Mouse (Mus musculus) myocyte (in vitro differentiated cells): ENCODE results near the gene Copb1. TPM values are rescaled to one million over a fixed set of nuclear protein-coding genes. Genes with fewer than 3 reads are reported as not detected.

Source experiments
- H3K27me3 ChIP-seq: one replicate; pipeline ENCODE4 v1.6.1; 2011; ENCODE audit not compliant: control insufficient read depth, insufficient read depth, insufficient read length
- H3K36me3 ChIP-seq: one replicate; pipeline ENCODE4 v1.6.1; 2011; ENCODE audit not compliant: control insufficient read depth, insufficient read depth
- H3K4me2 ChIP-seq: one replicate; pipeline ENCODE4 v1.6.1; 2011; ENCODE audit warnings: low read depth, control low read depth
- H3K4me3 ChIP-seq: one replicate; pipeline ENCODE4 v1.5.1; 2011; ENCODE audit warnings: mild to moderate bottlenecking, control low read depth, moderate library complexity
- H3K79me2 ChIP-seq: one replicate; pipeline ENCODE4 v1.6.1; 2011; ENCODE audit not compliant: control insufficient read depth, insufficient read depth
- H3ac ChIP-seq: one replicate; pipeline ENCODE4 v1.6.1; 2011; ENCODE audit not compliant: control insufficient read depth, insufficient read length
- CEBPB ChIP-seq: IDR thresholded peaks from 2 replicates; pipeline ENCODE4 v1.6.1; 2011; ENCODE audit warnings: mild to moderate bottlenecking, moderate library complexity; ENCODE audit not compliant: poor library complexity, insufficient read depth, severe bottlenecking
- E2F4 ChIP-seq: IDR thresholded peaks from one replicate; pipeline ENCODE4 v1.6.1; 2011; ENCODE audit warnings: mild to moderate bottlenecking, control low read depth, moderate library complexity; ENCODE audit not compliant: insufficient read depth
- MAX ChIP-seq: IDR thresholded peaks from one replicate; pipeline ENCODE4 v1.6.1; 2011; ENCODE audit warnings: low read depth, mild to moderate bottlenecking, control low read depth
- MYOD1 ChIP-seq, 3 experiments: IDR thresholded peaks; one replicate each; pipeline ENCODE4 v1.6.1; 2011; ENCODE audit warnings: control low read depth in 2 of 3, low read depth in 2 of 3, mild to moderate bottlenecking in 2 of 3, moderate library complexity in 1 of 3; ENCODE audit not compliant: insufficient read length in 2 of 3, control insufficient read depth in 1 of 3
- MYOG ChIP-seq, 3 experiments: IDR thresholded peaks; one replicate each; pipeline ENCODE4 v1.6.1; 2011; ENCODE audit warnings: control low read depth in 2 of 3, low read depth in 2 of 3, mild to moderate bottlenecking in 2 of 3; ENCODE audit not compliant: insufficient read length in 2 of 3, control insufficient read depth in 1 of 3, insufficient read depth in 1 of 3
- POLR2A ChIP-seq: IDR thresholded peaks from one replicate; pipeline ENCODE4 v1.6.1; 2011; ENCODE audit warnings: low read depth, mild to moderate bottlenecking, control low read depth, moderate library complexity; ENCODE audit not compliant: insufficient read length
- POLR2AphosphoS2 ChIP-seq: IDR thresholded peaks from one replicate; pipeline ENCODE4 v1.6.1; 2011; ENCODE audit warnings: low read depth, control low read depth; ENCODE audit not compliant: insufficient read length
- REST ChIP-seq: IDR thresholded peaks from one replicate; pipeline ENCODE4 v1.6.1; 2011; ENCODE audit warnings: mild to moderate bottlenecking, control low read depth, moderate library complexity; ENCODE audit not compliant: insufficient read depth, insufficient read length
- SRF ChIP-seq: IDR thresholded peaks from one replicate; pipeline ENCODE4 v1.6.1; 2011; ENCODE audit warnings: low read depth; ENCODE audit not compliant: control insufficient read depth, insufficient read length
- TCF12 ChIP-seq: IDR thresholded peaks from one replicate; pipeline ENCODE4 v1.6.1; 2011; ENCODE audit warnings: mild to moderate bottlenecking, control low read depth; ENCODE audit not compliant: poor library complexity, insufficient read depth, severe bottlenecking
- TCF3 ChIP-seq: IDR thresholded peaks from one replicate; pipeline ENCODE4 v1.6.1; 2011; ENCODE audit warnings: low read depth, control low read depth; ENCODE audit not compliant: insufficient read length
- USF1 ChIP-seq: IDR thresholded peaks from one replicate; pipeline ENCODE4 v1.6.1; 2011; ENCODE audit warnings: low read depth, mild to moderate bottlenecking, control low read depth, moderate library complexity
- polyA plus RNA-seq: library from polyadenylated mRNA; unstranded; fragments of >200 nt; fragmentation: generic; extraction: Trizol; gene quantifications from one replicate; pipeline ENCODE4 v1.2.1, GENCODE M21; 2012; ENCODE audit warnings: missing spikeins

Copb1 gene
- polyA plus RNA-seq, 1 experiment = 52.4 TPM

- H3K36me3 ChIP-seq = peaks cover 42% of the 10 kb centered on the region
- H3K4me2 ChIP-seq = no peak overlapping the region
- H3K27me3 ChIP-seq = no peaks in the 10 kb centered on the region
- no peaks in the 10 kb centered on the region for H3K79me2 ChIP-seq
- no peak for TF ChIP-seq POLR2AphosphoS2
- TF ChIP-seq POLR2A = no peak
- H3K4me3 ChIP-seq = no peak overlapping the region
- H3ac ChIP-seq = no peak overlapping the region
Observed at GRCm38 (mm10) chr7:114220433-114220832, 34.1 kb downstream of the Copb1 start.

- TF ChIP-seq CEBPB = no peak
- no peak for TF ChIP-seq E2F4
- no peak for TF ChIP-seq MAX
- TF ChIP-seq MYOD1 (IDR thresholded peaks at IDR 0.05; ENCODE audit: control insufficient read depth in 1 of 3, insufficient read length in 2 of 3, low read depth in 2 of 3) = no peak
- H3K4me3 ChIP-seq = no peak overlapping the region
- H3ac ChIP-seq = no peak overlapping the region
- no peaks in the 10 kb centered on the region for H3K27me3 ChIP-seq
- H3K79me2 ChIP-seq = no peaks in the 10 kb centered on the region
- peaks cover 42% of the 10 kb centered on the region for H3K36me3 ChIP-seq
- no peak overlapping the region for H3K4me2 ChIP-seq
Observed at GRCm38 (mm10) chr7:114216908-114217307, 37.6 kb downstream of the Copb1 start.

- Histone ChIP-seq H3K36me3 (peaks cover 19% of the 10 kb centered on the region), H3K27me3 (no peaks in the 10 kb centered on the region), H3K4me2 (no peak overlapping the region), H3K79me2 (no peaks in the 10 kb centered on the region), H3K4me3 (no peak overlapping the region), H3ac (no peak overlapping the region)
- TF ChIP-seq CEBPB = peak; percentile 70; the same call in 1 of the 2 replicates
- no peak for TF ChIP-seq E2F4
Observed at GRCm38 (mm10) chr7:114214385-114214784, 40.1 kb downstream of the Copb1 start.

GRCm38 (mm10) chr7:114213537-114213936, 41.0 kb downstream of the Copb1 start:
- no peak overlapping the region for H3K4me3 ChIP-seq
- H3K79me2 ChIP-seq = no peaks in the 10 kb centered on the region
- peaks cover 17% of the 10 kb centered on the region for H3K36me3 ChIP-seq
- no peak for TF ChIP-seq TCF3
- no peak for TF ChIP-seq POLR2AphosphoS2
- no peak for TF ChIP-seq REST
- no peak for TF ChIP-seq E2F4
- TF ChIP-seq USF1 = no peak
- no peak for TF ChIP-seq TCF12
- no peak for TF ChIP-seq POLR2A
- no peak for TF ChIP-seq MYOG (IDR thresholded peaks at IDR 0.05; ENCODE audit: control insufficient read depth in 1 of 3, insufficient read depth in 1 of 3, insufficient read length in 2 of 3, low read depth in 2 of 3)
- TF ChIP-seq MYOD1 (IDR thresholded peaks at IDR 0.05; ENCODE audit: control insufficient read depth in 1 of 3, insufficient read length in 2 of 3, low read depth in 2 of 3) = no peak
- TF ChIP-seq CEBPB = no peak
- no peak for TF ChIP-seq MAX
- no peak for TF ChIP-seq SRF
- H3ac ChIP-seq = no peak overlapping the region
- no peak overlapping the region for H3K4me2 ChIP-seq
- no peaks in the 10 kb centered on the region for H3K27me3 ChIP-seq

GRCm38 (mm10) chr7:114210618-114211017, 43.9 kb downstream of the Copb1 start:
- Histone ChIP-seq H3K27me3 (no peaks in the 10 kb centered on the region), H3K79me2 (no peaks in the 10 kb centered on the region), H3ac (no peak overlapping the region), H3K4me2 (no peak overlapping the region), H3K4me3 (no peak overlapping the region), H3K36me3 (peaks cover under 1% of the 10 kb centered on the region)
- TF ChIP-seq MYOG (IDR thresholded peaks at IDR 0.05; ENCODE audit: control insufficient read depth in 1 of 3, insufficient read depth in 1 of 3, insufficient read length in 2 of 3, low read depth in 2 of 3) (no peak), CEBPB (no peak), SRF (no peak), TCF12 (no peak), TCF3 (no peak), REST (no peak), MAX (no peak), MYOD1 (IDR thresholded peaks at IDR 0.05; ENCODE audit: control insufficient read depth in 1 of 3, insufficient read length in 2 of 3, low read depth in 2 of 3) (no peak), POLR2AphosphoS2 (no peak), POLR2A (no peak), E2F4 (no peak), USF1 (no peak)

GRCm38 (mm10) chr7:114209841-114210240, 44.7 kb downstream of the Copb1 start:
- Histone ChIP-seq H3K79me2 (no peaks in the 10 kb centered on the region), H3K4me3 (no peak overlapping the region), H3K4me2 (no peak overlapping the region), H3ac (no peak overlapping the region), H3K36me3 (no peaks in the 10 kb centered on the region), H3K27me3 (no peaks in the 10 kb centered on the region)
- TF ChIP-seq CEBPB (no peak), MYOD1 (IDR thresholded peaks at IDR 0.05; ENCODE audit: control insufficient read depth in 1 of 3, insufficient read length in 2 of 3, low read depth in 2 of 3) (no peak), TCF12 (no peak), E2F4 (no peak), POLR2AphosphoS2 (no peak)
